Mouse (Mus musculus) embryonic facial prominence, embryonic 11.5 days (tissue): ENCODE results near the gene Clic3. TPM values are rescaled to one million over a fixed set of nuclear protein-coding genes. Genes with fewer than 3 reads are reported as not detected.

Source experiments
- ATAC-seq: fragments of 200-750 bp; cut with Nextera tagmentation; replicated peaks from 2 replicates; pipeline ENCODE4 v1.8.0; 2017; ENCODE audit warnings: low read depth; ENCODE audit not compliant: insufficient number of reproducible peaks, low FRiP score, low TSS enrichment
- DNase-seq: peaks from one replicate; pipeline ENCODE4 v3.0.0-alpha.2; 2015; ENCODE audit warnings: low spot score
- H3K27ac ChIP-seq: fragments of 300-500 bp; sonication (generic); replicated peaks from 2 replicates; pipeline ENCODE4 v1.5.1; 2014; ENCODE audit warnings: mild to moderate bottlenecking, low read depth, low read length, control low read depth
- H3K27me3 ChIP-seq: fragments of 300-500 bp; sonication (generic); 2 replicates; pipeline ENCODE4 v1.6.1; 2014; ENCODE audit warnings: mild to moderate bottlenecking, low read length, moderate library complexity, mixed read lengths; ENCODE audit not compliant: control insufficient read depth, insufficient read depth
- H3K36me3 ChIP-seq: fragments of 300-500 bp; sonication (generic); replicated peaks from 2 replicates; pipeline ENCODE4 v1.6.1; 2014; ENCODE audit warnings: low read depth, mild to moderate bottlenecking, low read length, moderate library complexity, mixed read lengths; ENCODE audit not compliant: control insufficient read depth, insufficient read depth
- H3K4me1 ChIP-seq: fragments of 300-500 bp; sonication (generic); 2 replicates; pipeline ENCODE4 v1.6.1; 2014; ENCODE audit warnings: low read length, mixed read lengths; ENCODE audit not compliant: control insufficient read depth, insufficient read depth
- H3K4me2 ChIP-seq: fragments of 300-500 bp; sonication (generic); 2 replicates; pipeline ENCODE4 v1.6.1; 2014; ENCODE audit warnings: low read depth, mild to moderate bottlenecking, control low read depth, low read length, moderate library complexity
- H3K4me3 ChIP-seq: fragments of 300-500 bp; sonication (generic); 2 replicates; pipeline ENCODE4 v1.5.1; 2014; ENCODE audit warnings: low read depth, low read length, control low read depth
- H3K9ac ChIP-seq: fragments of 300-500 bp; sonication (generic); replicated peaks from 2 replicates; pipeline ENCODE4 v1.6.1; 2014; ENCODE audit warnings: mild to moderate bottlenecking, control low read depth, low read length
- H3K9me3 ChIP-seq: fragments of 300-500 bp; sonication (generic); replicated peaks from 2 replicates; pipeline ENCODE4 v1.6.1; 2016; ENCODE audit warnings: mild to moderate bottlenecking, low read length, inconsistent platforms, mixed read lengths; ENCODE audit not compliant: control insufficient read depth
- WGBS: fragments of 180-500 bp; shearing (Covaris S2); extraction: QIAGEN DNeasy Blood & Tissue Kit; methylation state at CpG from one replicate; pipeline ENCODE4 v1.1.7; 2014; 5-methylcytosine and 5-hydroxymethylcytosine counted together
- polyA plus RNA-seq: library from polyadenylated mRNA; unstranded; fragments of >200 nt; fragmentation: Nextera tagmentation; extraction: Ambion mirVana; gene quantifications from 2 replicates; pipeline ENCODE4 v1.2.1, GENCODE M21; 2014

The Clic3 gene
- polyA plus RNA-seq, 1 experiment from 2014 or later = not detected

GRCm38 (mm10) chr2:25493476-25493961, 36.9 kb downstream of the Clic3 start, which contains the start of gene Lcn12:
Lcn12 (minus strand) TSS chr2:25493911.
- H3K36me3 ChIP-seq = no peaks in the 10 kb centered on the region
- H3K4me1 ChIP-seq = no peaks in the 10 kb centered on the region
- H3K27ac ChIP-seq = no peak within 1 kb of the TSS
- no peak for ATAC-seq
- no peak within 1 kb of the TSS for H3K9ac ChIP-seq
- H3K9me3 ChIP-seq = no peaks in the 10 kb centered on the region
- DNase-seq = no peak
- H3K27me3 ChIP-seq = no peaks in the 10 kb centered on the region
- no peak within 1 kb of the TSS for H3K4me3 ChIP-seq
- WGBS = 90% methylated on average over 5 of the region's 5 CpGs
- no peak within 1 kb of the TSS for H3K4me2 ChIP-seq

DNA sequence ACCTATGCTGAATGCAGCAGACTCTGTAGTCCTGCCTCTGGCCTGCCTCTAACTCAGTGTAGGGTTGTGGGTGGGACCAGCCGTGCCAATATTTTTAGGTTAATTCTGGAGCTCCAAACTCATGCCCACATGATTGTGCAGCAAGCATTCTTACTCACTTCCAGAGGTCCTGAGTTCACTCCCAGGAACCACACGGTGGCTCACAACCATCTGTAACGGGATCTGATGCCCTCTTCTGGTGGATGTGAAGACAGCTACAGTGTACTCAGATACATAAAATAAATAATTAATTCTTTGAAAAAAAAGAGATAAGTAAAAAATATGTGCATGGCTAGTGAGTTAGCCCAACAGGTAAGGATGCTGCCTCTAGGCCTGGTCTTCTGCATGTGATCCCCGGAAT, 39.8 kb downstream of the Clic3 start:
- Histone ChIP-seq H3K36me3 (no peaks in the 10 kb centered on the region), H3K9ac (no peak overlapping the region), H3K27ac (no peak overlapping the region), H3K9me3 (no peaks in the 10 kb centered on the region), H3K4me3 (no peak overlapping the region), H3K4me1 (peaks cover 2% of the 10 kb centered on the region), H3K4me2 (no peak overlapping the region), H3K27me3 (no peaks in the 10 kb centered on the region)
- 34% methylated on average over 4 of the region's 4 CpGs for WGBS
- ATAC-seq (no peak), DNase-seq (peak; percentile 34)

DNA sequence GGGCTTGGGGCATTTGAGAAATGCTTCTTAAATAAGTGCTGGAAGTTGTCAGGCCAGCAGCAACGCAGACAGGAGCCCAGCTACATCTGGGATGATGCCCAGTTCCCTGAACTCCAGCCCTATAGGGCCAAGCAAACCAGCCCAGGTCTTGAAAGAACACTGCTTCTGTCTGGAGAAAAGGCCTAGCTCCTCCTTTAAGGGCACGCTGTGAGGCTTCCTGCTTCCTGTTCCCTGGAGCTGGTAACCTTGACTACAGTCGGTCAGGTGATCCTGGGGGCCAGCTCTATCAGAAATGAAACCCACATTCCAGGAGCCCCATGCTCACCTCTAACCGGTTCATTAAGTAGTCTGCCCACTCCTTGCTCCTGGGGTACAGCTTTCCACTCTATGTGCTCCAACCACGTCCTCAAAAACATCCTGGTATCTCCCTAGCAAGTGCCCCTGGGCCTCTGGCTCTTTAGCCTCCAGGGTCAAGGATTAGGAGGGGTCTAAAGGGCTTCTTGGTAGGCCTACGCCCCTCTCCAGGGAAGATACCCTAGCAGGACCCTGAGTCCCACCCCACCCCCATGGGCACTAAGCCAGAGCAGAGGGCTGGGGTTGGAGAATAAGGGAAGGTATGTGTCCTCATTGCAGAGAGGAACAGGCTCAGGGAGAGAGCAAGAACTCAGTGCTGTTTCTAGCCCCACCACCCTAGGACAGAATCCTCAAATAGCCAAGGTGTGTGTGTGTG, 41.4 kb downstream of the Clic3 start:
- ATAC-seq (no peak), DNase-seq (no peak)
- 45% methylated on average over 6 of the region's 6 CpGs for WGBS
- Histone ChIP-seq H3K36me3 (no peaks in the 10 kb centered on the region), H3K27me3 (no peaks in the 10 kb centered on the region), H3K9ac (no peak overlapping the region), H3K27ac (no peak overlapping the region), H3K4me1 (peaks cover 5% of the 10 kb centered on the region), H3K4me3 (no peak overlapping the region), H3K9me3 (no peaks in the 10 kb centered on the region), H3K4me2 (no peak overlapping the region)

DNA sequence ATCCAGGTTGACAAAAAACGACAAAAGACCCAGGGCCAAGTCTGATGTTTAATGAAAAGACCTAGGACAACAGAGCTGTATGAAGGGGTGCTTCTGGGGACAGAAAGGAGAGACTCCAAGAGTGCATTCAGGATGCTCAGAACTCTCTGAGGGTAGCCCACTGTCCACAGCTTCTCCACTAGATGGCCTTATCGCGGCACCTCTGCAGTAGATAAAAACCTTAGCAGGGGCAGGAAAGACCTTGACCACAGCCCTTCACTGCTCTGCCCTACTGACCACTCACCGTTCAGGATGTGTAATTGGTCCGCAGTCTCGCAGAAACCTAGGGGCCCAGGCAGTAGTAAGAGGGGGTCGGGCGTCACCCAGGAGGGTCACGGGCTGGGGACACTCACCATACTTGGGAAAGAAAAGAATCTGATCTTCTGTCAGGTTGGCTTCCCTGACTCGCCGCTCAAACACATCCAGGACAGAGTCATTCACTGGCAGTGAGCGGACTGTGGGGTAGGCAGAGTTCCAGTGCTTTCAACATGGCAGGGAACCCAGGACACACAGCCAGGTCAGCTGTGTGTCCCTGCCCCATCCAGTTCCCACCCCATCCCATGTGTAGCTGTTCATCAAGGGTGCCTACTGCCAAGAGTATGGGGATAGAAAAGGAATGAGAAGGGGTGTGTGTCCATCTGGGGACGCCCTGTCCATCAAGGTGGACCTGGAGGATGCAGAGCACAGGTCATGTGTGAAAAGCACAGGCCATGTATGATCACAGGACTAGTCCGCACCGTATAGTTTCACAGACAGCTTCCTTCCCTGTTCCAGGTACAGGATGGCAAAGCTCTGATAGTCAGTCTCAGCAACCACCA, 42.2 kb downstream of the Clic3 start:
- Histone ChIP-seq H3K4me1 (peaks cover 5% of the 10 kb centered on the region), H3K9ac (no peak overlapping the region), H3K27ac (no peak overlapping the region), H3K36me3 (no peaks in the 10 kb centered on the region), H3K4me3 (no peak overlapping the region), H3K9me3 (no peaks in the 10 kb centered on the region), H3K4me2 (no peak overlapping the region), H3K27me3 (no peaks in the 10 kb centered on the region)
- WGBS = 70% methylated on average over 15 of the region's 15 CpGs
- ATAC-seq (no peak), DNase-seq (no peak)

DNA sequence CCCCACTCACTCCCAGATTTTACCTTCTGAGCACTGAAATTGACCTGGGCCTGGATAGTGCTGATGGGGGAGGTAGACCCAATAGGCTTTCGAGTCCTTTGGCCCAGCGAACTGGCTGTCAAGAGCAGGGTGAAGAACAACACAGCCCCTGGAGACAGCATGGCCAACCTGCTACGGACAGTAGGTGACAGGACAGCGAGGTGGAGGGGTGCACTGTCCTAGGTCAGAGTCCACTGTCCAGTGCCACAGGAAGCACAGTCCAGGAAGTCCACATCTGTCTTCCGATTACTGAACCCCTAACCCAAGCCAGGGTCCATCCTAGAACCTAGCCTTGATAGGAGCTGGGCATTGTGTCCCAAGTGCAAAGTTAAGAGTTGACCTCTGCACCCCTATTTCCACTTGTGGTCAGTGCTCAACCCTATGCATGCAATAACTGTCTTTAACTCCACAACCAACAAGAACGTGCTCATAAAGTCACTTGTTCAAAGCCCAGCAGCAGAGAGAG, 43.5 kb downstream of the Clic3 start:
- Histone ChIP-seq H3K4me2 (peak overlapping the region; percentile 41), H3K36me3 (no peaks in the 10 kb centered on the region; the same call in 1 of the 2 replicates), H3K4me3 (peak overlapping the region; percentile 89), H3K27ac (no peak overlapping the region), H3K27me3 (no peaks in the 10 kb centered on the region), H3K9me3 (no peaks in the 10 kb centered on the region), H3K9ac (peak overlapping the region; percentile 94), H3K4me1 (peaks cover 5% of the 10 kb centered on the region)
- ATAC-seq (peak; percentile 14), DNase-seq (no peak)
- WGBS = 64% methylated on average over 6 of the region's 6 CpGs

DNA sequence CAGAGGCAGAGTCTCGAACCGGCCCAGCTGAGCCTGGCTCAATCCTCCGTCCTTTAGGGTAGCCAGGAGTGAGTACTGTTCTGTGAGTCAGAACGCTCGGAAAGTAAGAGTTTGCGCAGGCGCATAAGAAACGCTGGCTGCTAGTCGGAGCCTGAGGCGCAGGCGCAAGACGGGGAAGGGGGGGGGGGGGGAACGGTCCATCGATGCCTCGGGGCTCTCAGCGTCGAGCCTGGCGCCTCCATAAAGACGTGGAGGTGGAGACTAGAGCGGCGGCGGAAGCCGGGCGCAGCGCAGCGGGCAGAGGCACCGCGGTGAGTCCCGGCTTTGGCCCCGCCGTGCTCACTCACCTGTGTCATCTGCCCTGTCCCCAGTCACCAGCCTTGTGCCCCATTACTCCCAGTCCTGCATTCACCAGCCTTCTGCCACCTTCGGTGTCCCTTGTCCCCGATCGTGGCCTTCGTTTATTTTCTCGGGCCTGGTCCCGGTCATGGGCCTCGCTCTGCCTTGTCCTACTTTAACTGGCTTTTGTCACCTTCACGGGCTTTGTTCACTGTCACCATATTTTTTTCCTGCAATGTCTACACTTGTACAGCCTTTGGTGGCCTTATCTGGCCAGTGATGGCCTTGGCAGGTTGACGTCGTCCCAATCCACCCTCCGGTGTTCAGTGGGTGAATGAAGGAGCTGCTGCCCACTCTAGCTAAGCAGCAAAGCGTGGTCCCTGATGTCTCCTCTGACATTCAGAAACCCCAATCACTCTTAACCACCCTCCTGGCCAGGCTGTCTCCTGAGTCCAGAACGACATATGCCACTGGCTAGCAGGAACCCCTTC, 44.2 kb downstream of the Clic3 start, which contains the start of gene Fbxw5:
Gene Fbxw5, plus strand, starts transcription at position 175 of the 830 bp plus-strand sequence.
- Histone ChIP-seq H3K36me3 (no peaks in the 10 kb centered on the region; the same call in 1 of the 2 replicates), H3K9ac (peak within 1 kb of the TSS; percentile 94), H3K4me1 (peaks cover 5% of the 10 kb centered on the region), H3K27me3 (no peaks in the 10 kb centered on the region), H3K9me3 (no peaks in the 10 kb centered on the region), H3K4me2 (peak within 1 kb of the TSS; percentile 69), H3K27ac (peak within 1 kb of the TSS; percentile 35; the same call in 1 of the 2 replicates), H3K4me3 (peak within 1 kb of the TSS; percentile 89)
- DNase-seq (peak; percentile 97), ATAC-seq (peak; percentile 78)
- 2% methylated on average over 36 of the region's 44 CpGs for WGBS

GRCm38 (mm10) chr2:25501593-25502486, 45.2 kb downstream of the Clic3 start, which contains the start of gene C8g:
C8g (minus strand) TSS chr2:25501719.
- peak within 1 kb of the TSS; percentile 94 for H3K9ac ChIP-seq
- no peak for ATAC-seq
- H3K4me3 ChIP-seq = peak within 1 kb of the TSS; percentile 89
- H3K4me1 ChIP-seq = peaks cover 5% of the 10 kb centered on the region
- peak within 1 kb of the TSS; percentile 35; the same call in 1 of the 2 replicates for H3K27ac ChIP-seq
- no peaks in the 10 kb centered on the region for H3K27me3 ChIP-seq
- no peaks in the 10 kb centered on the region for H3K9me3 ChIP-seq
- 79% methylated on average over 20 of the region's 20 CpGs for WGBS
- H3K36me3 ChIP-seq = no peaks in the 10 kb centered on the region; the same call in none of the 2 replicates
- peak within 1 kb of the TSS; percentile 69 for H3K4me2 ChIP-seq
- DNase-seq = no peak
